Mouse (Mus musculus) hindbrain, embryonic 16.5 days (tissue): ENCODE data around the gene Ten1. TPM values are rescaled to one million over a fixed set of nuclear protein-coding genes. Genes with fewer than 3 reads are reported as not detected.

Source experiments
- ATAC-seq: fragments of 200-750 bp; cut with Nextera tagmentation; 2 replicates; pipeline ENCODE4 v1.8.0; 2017; ENCODE audit warnings: moderate TSS enrichment, moderate library complexity
- H3K27ac ChIP-seq: fragments of 300-500 bp; sonication (generic); 2 replicates; pipeline ENCODE4 v1.5.1; 2014; ENCODE audit warnings: low read depth, mild to moderate bottlenecking, control low read depth, low read length, moderate library complexity
- H3K27me3 ChIP-seq: fragments of 300-500 bp; sonication (generic); replicated peaks from 2 replicates; pipeline ENCODE4 v1.6.1; 2014; ENCODE audit warnings: low read length; ENCODE audit not compliant: control insufficient read depth, insufficient read depth
- H3K36me3 ChIP-seq: fragments of 300-500 bp; sonication (generic); 2 replicates; pipeline ENCODE4 v1.6.1; 2014; ENCODE audit warnings: mild to moderate bottlenecking, low read length, moderate library complexity, mixed read lengths; ENCODE audit not compliant: control insufficient read depth, insufficient read depth
- H3K4me1 ChIP-seq: fragments of 300-500 bp; sonication (generic); 2 replicates; pipeline ENCODE4 v1.6.1; 2014; ENCODE audit warnings: low read depth, low read length; ENCODE audit not compliant: control insufficient read depth, insufficient read depth
- H3K4me2 ChIP-seq: fragments of 300-500 bp; sonication (generic); 2 replicates; pipeline ENCODE4 v1.6.1; 2014; ENCODE audit warnings: mild to moderate bottlenecking, low read length, control low read depth, moderate library complexity
- H3K4me3 ChIP-seq: fragments of 300-500 bp; sonication (generic); 2 replicates; pipeline ENCODE4 v1.5.1; 2014; ENCODE audit warnings: mild to moderate bottlenecking, low read length, control low read depth, moderate library complexity
- H3K9ac ChIP-seq: fragments of 300-500 bp; sonication (generic); 2 replicates; pipeline ENCODE4 v1.6.1; 2014; ENCODE audit warnings: low read depth, mild to moderate bottlenecking, control low read depth, low read length, moderate library complexity
- H3K9me3 ChIP-seq: fragments of 300-500 bp; sonication (generic); 2 replicates; pipeline ENCODE4 v1.6.1; 2014; ENCODE audit warnings: mild to moderate bottlenecking, low read length, moderate library complexity; ENCODE audit not compliant: control insufficient read depth
- WGBS: fragments of 180-500 bp; shearing (Covaris S2); extraction: QIAGEN DNeasy Blood & Tissue Kit; methylation state at CpG from one replicate; pipeline ENCODE4 v1.1.7; 2014; 5-methylcytosine and 5-hydroxymethylcytosine counted together
- polyA plus RNA-seq: library from polyadenylated mRNA; unstranded; fragments of >200 nt; fragmentation: Nextera tagmentation; extraction: Ambion mirVana; gene quantifications from 2 replicates; pipeline ENCODE4 v1.2.1, GENCODE M21; 2015

Ten1 gene
- polyA plus RNA-seq, 1 experiment from 2014 or later = 106 TPM

DNA sequence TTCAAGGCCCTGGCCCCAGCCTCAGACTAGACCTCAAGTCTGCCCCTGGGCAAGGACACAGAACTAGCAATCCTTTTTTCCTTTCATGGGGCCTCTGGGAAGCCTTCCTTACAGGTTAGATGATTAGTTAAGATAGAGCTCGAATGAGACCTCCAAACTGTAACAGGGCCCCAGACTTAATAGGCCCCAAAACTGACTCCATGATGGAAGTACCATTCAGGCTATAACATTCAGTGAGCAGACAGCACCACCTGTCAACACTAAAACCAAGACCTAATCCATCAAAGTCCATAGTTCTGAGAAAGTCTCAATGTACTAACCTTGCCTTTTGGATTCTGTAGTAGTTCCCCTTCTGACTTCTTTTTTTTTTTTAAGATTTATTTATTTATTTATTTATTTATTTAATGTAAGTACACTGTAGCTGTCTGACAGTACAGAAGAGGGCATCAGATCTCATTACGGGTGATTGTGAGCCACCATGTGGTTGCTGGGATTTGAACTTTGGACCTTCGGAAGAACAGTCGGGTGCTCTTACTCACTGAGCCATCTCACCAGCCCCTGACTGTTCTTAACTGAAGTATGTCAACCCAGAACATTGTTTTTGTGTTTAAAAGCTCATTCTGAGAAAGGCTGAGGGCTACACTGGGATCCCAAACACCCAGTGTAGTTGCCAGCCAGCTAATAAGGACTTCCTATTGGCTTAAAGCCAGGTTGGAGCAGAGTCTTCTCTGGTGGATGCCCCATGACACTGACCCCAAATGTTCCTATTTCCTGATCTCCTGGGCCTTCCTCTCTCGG, 28.5 kb upstream of the Ten1 start:
- H3K36me3 ChIP-seq = peaks cover 13% of the 10 kb centered on the region
- H3K4me1 ChIP-seq = peaks cover 15% of the 10 kb centered on the region
- H3K9me3 ChIP-seq = no peaks in the 10 kb centered on the region
- no peak overlapping the region for H3K4me2 ChIP-seq
- H3K4me3 ChIP-seq = no peak overlapping the region
- no peaks in the 10 kb centered on the region for H3K27me3 ChIP-seq
- H3K9ac ChIP-seq = no peak overlapping the region
- ATAC-seq = no peak
- no peak overlapping the region for H3K27ac ChIP-seq
- WGBS = 83% methylated on average over 5 of the region's 5 CpGs

DNA sequence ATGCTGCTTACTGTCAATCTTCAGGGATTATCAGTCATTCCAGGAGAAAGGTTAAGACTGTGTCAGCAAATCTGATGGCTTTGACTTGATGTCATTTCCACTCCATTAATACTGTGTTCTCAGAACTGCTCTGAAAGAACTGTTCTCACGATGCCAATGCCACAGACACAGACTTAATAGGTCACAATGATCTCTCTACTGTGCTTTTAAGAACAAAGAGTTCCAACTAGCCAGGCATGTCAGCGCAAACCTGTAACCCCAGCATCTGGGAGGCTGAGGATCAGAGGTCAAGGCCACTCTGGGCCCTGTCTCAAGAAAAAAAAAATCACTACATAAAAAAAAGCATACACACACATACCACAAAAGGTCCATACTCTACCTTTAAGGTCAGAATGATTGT, 26.7 kb upstream of the Ten1 start:
- ATAC-seq = no peak
- no peak overlapping the region for H3K4me3 ChIP-seq
- H3K27me3 ChIP-seq = no peaks in the 10 kb centered on the region
- H3K36me3 ChIP-seq = peaks cover 18% of the 10 kb centered on the region
- H3K4me2 ChIP-seq = no peak overlapping the region
- no peaks in the 10 kb centered on the region for H3K9me3 ChIP-seq
- WGBS = 88% methylated on average over 2 of the region's 2 CpGs
- no peak overlapping the region for H3K9ac ChIP-seq
- peaks cover 6% of the 10 kb centered on the region for H3K4me1 ChIP-seq
- no peak overlapping the region for H3K27ac ChIP-seq

DNA sequence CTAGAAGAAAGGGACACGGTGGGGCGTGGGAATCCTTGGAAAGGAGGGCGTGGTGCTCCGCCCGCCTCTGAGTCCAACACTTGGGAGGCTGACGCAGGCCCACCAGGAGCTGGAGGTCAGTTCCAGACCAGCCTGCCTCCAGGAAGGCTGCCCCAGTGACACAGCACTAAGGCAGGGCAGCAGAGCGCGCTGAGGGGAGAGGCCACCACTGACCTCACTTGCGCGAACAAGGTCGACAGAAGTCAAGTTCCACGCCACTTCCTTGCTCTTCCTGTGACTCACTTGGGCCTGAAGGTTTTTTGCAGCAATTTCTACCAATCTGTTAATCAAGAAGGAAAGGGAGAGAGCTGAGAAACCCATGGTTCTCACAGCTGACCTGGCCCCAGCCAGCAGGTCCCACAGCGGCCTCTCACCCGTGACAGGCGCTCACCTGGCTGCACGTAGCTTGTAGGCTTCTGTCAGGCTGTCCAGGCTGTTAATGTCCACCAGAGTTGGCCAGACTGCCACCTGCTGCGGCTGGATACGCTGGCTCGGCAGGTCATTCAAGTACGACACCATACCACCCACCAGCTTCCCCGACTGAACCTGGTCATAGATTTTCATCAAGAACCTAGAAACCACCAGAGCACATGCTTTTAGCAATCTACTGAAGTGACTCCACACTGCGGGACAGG, 23.7 kb upstream of the Ten1 start:
- H3K36me3 ChIP-seq = peaks cover 22% of the 10 kb centered on the region
- 92% methylated on average over 22 of the region's 22 CpGs for WGBS
- H3K4me1 ChIP-seq = no peaks in the 10 kb centered on the region
- ATAC-seq = no peak
- no peak overlapping the region for H3K27ac ChIP-seq
- H3K27me3 ChIP-seq = no peaks in the 10 kb centered on the region
- no peak overlapping the region for H3K4me2 ChIP-seq
- H3K9ac ChIP-seq = no peak overlapping the region
- no peak overlapping the region for H3K4me3 ChIP-seq
- no peaks in the 10 kb centered on the region for H3K9me3 ChIP-seq

DNA sequence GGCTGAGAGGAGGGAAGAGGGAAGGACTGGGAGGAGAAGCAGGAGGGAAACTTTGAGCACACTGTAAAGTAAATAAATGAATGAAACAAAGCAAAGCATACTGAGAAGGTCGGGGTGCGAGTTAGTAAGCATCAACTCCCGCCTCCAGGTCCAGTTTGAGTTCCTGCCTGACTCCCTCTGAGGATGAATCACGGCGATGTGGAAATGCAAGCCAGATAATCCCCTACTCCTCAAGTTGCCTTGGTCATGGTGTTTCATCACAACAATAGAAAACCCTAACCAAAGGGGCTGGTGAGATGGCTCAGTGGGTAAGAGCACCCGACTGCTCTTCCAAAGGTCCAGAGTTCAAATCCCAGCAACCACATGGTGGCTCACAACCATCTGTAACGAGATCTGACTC, 22.6 kb upstream of the Ten1 start:
- Histone ChIP-seq H3K4me2 (no peak overlapping the region), H3K4me1 (no peaks in the 10 kb centered on the region), H3K36me3 (peaks cover 30% of the 10 kb centered on the region), H3K27me3 (no peaks in the 10 kb centered on the region), H3K9me3 (no peaks in the 10 kb centered on the region), H3K9ac (no peak overlapping the region), H3K4me3 (no peak overlapping the region), H3K27ac (no peak overlapping the region)
- WGBS = 93% methylated on average over 7 of the region's 7 CpGs
- no peak for ATAC-seq

DNA sequence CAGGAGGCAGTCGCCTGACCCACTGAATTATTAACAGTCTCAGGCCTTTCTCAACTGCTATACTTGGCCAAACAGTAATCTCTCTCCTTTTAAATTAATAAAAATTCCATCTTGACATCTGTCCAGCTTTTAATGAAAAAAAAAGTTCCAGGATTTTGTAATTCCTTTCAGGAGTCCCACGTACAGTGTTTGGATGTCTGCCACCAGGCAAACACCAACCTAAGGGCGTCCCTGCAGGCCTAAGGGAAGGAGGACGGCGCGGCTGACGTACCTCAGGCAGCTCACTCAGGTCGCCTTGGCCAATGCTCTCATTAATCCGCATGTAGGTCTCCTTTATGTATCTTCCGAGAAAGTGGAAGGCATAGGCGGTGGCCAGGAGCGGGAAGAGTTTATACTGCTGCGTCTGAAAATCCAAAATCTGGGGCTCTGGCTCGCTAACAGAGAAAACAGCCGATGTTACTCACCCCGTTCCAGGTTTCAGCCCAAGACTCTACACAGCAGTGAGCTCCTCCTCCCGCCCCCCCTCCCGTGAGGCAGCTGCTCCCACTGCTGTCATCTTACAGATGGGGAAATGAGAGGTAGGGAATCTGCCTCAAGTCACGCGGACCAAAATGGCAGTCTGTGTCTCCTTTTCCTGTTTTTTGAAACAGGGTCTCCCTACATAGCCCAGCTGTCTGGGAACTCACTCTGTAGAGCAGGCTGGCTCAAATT, 20.1 kb upstream of the Ten1 start:
- Histone ChIP-seq H3K36me3 (peaks cover 31% of the 10 kb centered on the region), H3K27ac (no peak overlapping the region), H3K4me3 (no peak overlapping the region), H3K9me3 (no peaks in the 10 kb centered on the region), H3K27me3 (no peaks in the 10 kb centered on the region), H3K4me1 (no peaks in the 10 kb centered on the region), H3K9ac (no peak overlapping the region), H3K4me2 (no peak overlapping the region)
- ATAC-seq = no peak
- 88% methylated on average over 20 of the region's 20 CpGs for WGBS

DNA sequence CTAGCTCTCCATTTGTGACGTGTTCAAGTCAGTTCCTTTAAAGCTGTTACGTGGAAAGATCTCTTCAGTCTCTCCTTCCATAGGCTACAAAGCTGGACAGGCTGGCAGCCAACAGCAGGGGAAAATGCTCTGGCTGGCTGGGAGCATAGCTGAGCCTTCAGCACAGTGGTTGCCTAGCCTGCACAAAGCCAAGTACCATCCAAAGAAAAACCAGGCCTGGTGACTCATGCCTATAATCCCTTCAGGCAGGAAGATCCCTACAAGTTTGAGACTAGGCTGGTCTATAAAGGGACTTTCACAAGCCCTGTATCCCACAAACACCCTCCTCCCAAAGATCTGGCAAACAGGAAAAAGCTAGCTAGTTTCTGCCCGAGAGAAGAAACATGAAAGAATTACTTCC, 12.8 kb upstream of the Ten1 start:
- no peak overlapping the region for H3K4me2 ChIP-seq
- no peaks in the 10 kb centered on the region for H3K9me3 ChIP-seq
- H3K9ac ChIP-seq = no peak overlapping the region
- WGBS = 70% methylated on average over 3 of the region's 3 CpGs
- peak overlapping the region; percentile 14; the same call in 1 of the 2 replicates for H3K27ac ChIP-seq
- H3K4me1 ChIP-seq = peaks cover 5% of the 10 kb centered on the region
- H3K4me3 ChIP-seq = no peak overlapping the region
- no peak for ATAC-seq
- no peaks in the 10 kb centered on the region for H3K27me3 ChIP-seq
- H3K36me3 ChIP-seq = peaks cover 18% of the 10 kb centered on the region

DNA sequence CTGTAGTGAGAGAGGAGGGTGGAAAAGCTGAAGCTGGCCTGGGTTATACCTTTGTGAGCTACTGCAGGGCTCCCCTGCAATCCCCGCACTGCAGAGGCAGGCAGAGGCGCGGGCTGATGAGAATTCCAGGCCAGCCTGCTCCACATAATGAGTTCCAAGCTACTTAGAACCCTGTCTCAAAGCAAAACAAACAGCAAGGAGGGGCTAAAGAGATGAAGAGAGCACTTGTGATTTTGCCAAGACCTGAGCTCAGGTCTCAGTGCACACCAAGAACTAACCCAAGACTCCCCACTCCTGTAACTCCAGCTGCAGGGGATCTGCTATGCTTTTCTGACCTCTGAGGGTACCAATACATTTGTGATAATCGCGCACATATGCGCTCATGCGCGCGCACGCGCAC, 12.3 kb upstream of the Ten1 start:
- Histone ChIP-seq H3K4me3 (no peak overlapping the region), H3K9me3 (no peaks in the 10 kb centered on the region), H3K36me3 (peaks cover 22% of the 10 kb centered on the region), H3K4me1 (peaks cover 5% of the 10 kb centered on the region), H3K27me3 (no peaks in the 10 kb centered on the region), H3K4me2 (no peak overlapping the region), H3K9ac (no peak overlapping the region), H3K27ac (peak overlapping the region; percentile 14)
- 87% methylated on average over 11 of the region's 11 CpGs for WGBS
- no peak for ATAC-seq

DNA sequence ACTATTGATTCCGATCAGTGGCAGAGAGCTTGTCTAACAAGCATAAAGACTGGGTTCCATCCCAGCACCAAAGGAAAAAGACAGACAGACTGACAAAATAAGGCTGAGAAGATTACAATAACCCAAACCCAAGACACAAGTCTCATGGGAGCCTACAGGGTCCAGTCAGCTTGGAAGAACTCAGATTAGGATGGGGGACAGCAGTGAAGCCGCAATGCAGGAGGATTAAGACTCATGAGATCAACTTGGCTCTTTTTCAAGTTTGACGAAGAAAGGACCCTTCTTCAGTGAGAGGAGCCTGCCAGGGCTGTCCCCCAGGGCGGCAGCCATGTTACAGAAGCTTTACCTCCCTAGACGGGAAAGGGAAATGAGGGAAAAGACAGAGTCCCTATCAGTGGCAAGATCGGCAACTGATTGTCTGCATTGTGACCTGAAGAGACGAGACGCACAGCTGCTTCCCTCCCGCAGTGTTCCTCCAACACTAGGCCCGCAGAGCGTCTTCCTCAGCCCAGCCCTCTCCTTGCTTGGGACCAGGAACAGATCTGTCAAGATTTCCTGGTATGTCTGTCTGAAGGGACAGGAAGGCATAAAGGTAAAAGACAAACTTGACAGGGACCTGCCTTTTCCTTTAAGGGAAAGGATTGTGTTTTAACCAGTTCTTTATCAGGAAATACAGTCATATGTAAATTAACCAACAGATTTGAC, 11.3 kb upstream of the Ten1 start:
- peaks cover 20% of the 10 kb centered on the region for H3K36me3 ChIP-seq
- peak overlapping the region; percentile 48 for H3K27ac ChIP-seq
- H3K4me2 ChIP-seq = no peak overlapping the region
- peak; percentile 34; the same call in 1 of the 2 replicates for ATAC-seq
- no peak overlapping the region for H3K9ac ChIP-seq
- peaks cover 5% of the 10 kb centered on the region for H3K4me1 ChIP-seq
- H3K27me3 ChIP-seq = no peaks in the 10 kb centered on the region
- 24% methylated on average over 11 of the region's 11 CpGs for WGBS
- no peak overlapping the region for H3K4me3 ChIP-seq
- H3K9me3 ChIP-seq = no peaks in the 10 kb centered on the region

DNA sequence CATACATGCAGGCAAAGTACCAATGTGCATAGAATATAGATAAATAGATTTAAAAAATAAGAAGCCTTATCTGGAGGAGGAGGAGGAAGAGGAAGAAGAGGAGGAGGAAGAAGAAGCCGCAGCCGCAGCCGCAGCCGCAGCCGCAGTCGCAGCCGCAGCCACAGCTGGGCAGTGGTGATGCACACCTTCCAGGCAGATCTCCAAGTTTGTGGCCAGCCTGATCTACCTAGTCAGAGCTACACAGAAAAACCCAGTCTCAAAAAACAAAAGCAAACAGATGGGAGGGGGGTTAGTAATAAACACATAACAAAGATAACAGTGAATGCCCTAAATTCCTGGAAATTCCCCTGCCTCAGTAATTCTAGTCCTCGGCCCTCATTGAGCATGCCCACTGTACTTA, 4.0 kb upstream of the Ten1 start:
- Histone ChIP-seq H3K27me3 (no peaks in the 10 kb centered on the region), H3K9ac (no peak overlapping the region), H3K9me3 (no peaks in the 10 kb centered on the region), H3K4me3 (no peak overlapping the region), H3K4me2 (no peak overlapping the region), H3K36me3 (peaks cover 9% of the 10 kb centered on the region), H3K4me1 (peaks cover 13% of the 10 kb centered on the region), H3K27ac (no peak overlapping the region)
- WGBS = 93% methylated on average over 8 of the region's 8 CpGs
- no peak for ATAC-seq
